In the genomic region with DNA sequence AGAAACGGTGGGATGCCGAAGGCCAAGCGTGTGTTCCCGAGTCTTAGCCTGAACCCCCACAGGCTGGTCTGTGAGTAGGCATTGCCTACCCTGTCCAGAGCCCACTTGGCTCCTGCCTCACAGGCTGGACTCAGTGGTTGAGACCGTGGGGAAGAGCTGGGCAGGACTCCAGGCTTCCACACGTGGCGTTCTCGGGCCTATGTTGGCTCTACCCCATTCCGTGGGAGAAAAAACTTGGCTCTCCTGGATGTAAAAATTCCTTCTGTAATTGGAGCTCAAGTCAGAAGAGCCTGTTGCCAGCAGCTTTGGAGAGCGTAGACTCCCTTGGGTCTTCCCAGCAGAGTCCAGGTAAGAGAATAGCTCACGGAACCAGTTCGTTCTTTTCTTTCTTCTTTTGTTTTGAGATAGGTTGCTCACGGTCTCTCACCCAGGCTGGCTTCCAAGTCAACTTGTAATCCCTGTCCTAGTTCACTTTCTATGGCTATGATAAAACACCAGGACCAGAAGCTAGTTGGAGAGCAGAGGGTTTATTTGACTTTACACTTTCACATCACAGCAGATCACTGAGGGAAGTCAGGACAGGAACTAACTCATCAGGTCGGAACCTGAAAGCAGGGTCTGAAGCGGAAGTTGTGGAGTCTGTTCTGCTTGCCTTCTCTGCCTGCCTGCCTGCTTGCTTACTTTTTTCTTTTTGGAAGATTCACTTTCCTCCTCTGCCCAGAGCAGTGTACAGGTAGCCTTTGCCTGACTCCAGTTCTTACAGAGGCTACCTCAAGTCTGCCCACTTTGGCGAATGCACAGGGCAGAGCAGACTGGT, we compare ENCODE assay signal across 8 mouse cellular contexts. TPM values are rescaled to one million over a fixed set of nuclear protein-coding genes. Genes with fewer than 3 reads are reported as not detected.
DNase-seq lines count a peak whose midpoint lies in the region; ATAC-seq and TF ChIP-seq lines count a peak whose summit lies in the region.

No protein-coding gene starts in this region.

- peak overlapping the region; percentile 4; the same call in 1 of the 2 replicates for H3K4me3 ChIP-seq in liver, adult 2 months (ENCODE audit: insufficient read depth, low read depth, low read length)
- no peak overlapping the region for H3K4me3 ChIP-seq in liver, embryonic 12.5 days
- H3K4me3 ChIP-seq in forebrain, embryonic 15.5 days, result no peak overlapping the region

- no peak for TF ChIP-seq CTCF in liver, adult 2 months (IDR thresholded peaks at IDR 0.05; ENCODE audit: low read depth, low read length)

- peak overlapping the region; percentile 23 for H3K9ac ChIP-seq in liver, adult 2 months (ENCODE audit: low read depth, low read length)
- no peak overlapping the region for H3K9ac ChIP-seq in liver, embryonic 12.5 days
- H3K9ac ChIP-seq in forebrain, embryonic 15.5 days (replicated peaks), result no peak overlapping the region

- no peaks in the 10 kb centered on the region for H3K36me3 ChIP-seq in liver, adult 2 months (ENCODE audit: control insufficient read depth, insufficient read depth, low read length)
- H3K36me3 ChIP-seq in liver, embryonic 12.5 days, result no peaks in the 10 kb centered on the region
- no peaks in the 10 kb centered on the region for H3K36me3 ChIP-seq in forebrain, embryonic 15.5 days

- no peak for TF ChIP-seq POLR2A in liver, adult 2 months (IDR thresholded peaks at IDR 0.05; ENCODE audit: extremely low read depth, insufficient read depth, low read length)

- DNase-seq in adrenal gland, adult 2 months, result peak; percentile 41
- no peak for DNase-seq in adrenal gland, adult 8-10 months
- peak; percentile 79 for DNase-seq in liver, adult 2 months (ENCODE audit: extremely low read depth, low read depth, low spot score)
- peak; percentile 37 for DNase-seq in gastrocnemius, postnatal 25 days
- peak; percentile 31 for DNase-seq in right cerebral cortex, postnatal 14 days
- DNase-seq in urinary bladder, postnatal 14 days (ENCODE audit: low spot score), result no peak

- H3K9me3 ChIP-seq in liver, embryonic 12.5 days (replicated peaks), result no peaks in the 10 kb centered on the region
- no peaks in the 10 kb centered on the region for H3K9me3 ChIP-seq in forebrain, embryonic 15.5 days

- peaks cover 29% of the 10 kb centered on the region for H3K4me1 ChIP-seq in liver, adult 2 months (ENCODE audit: control insufficient read depth, insufficient read depth, low read length)
- peaks cover 59% of the 10 kb centered on the region for H3K4me1 ChIP-seq in liver, embryonic 12.5 days
- no peaks in the 10 kb centered on the region for H3K4me1 ChIP-seq in forebrain, embryonic 15.5 days

- H3K79me2 ChIP-seq in liver, adult 2 months (ENCODE audit: control insufficient read depth, insufficient read depth, low read length), result peaks cover 16% of the 10 kb centered on the region; the same call in 1 of the 2 replicates

- H3K27ac ChIP-seq in liver, adult 2 months (replicated peaks; ENCODE audit: insufficient read depth, low read depth, low read length), result peak overlapping the region; percentile 92
- no peak overlapping the region for H3K27ac ChIP-seq in liver, embryonic 12.5 days
- H3K27ac ChIP-seq in forebrain, embryonic 15.5 days (replicated peaks), result no peak overlapping the region

- no peak for ATAC-seq in liver, embryonic 12.5 days
- ATAC-seq in forebrain, embryonic 15.5 days (replicated peaks), result no peak

- WGBS in liver, adult 2 months, result 46% methylated on average over 16 of the region's 16 CpGs
- 84% methylated on average over 16 of the region's 16 CpGs for WGBS in liver, embryonic 12.5 days (ENCODE audit: insufficient replicate concordance)
- WGBS in forebrain, embryonic 15.5 days, result 84% methylated on average over 16 of the region's 16 CpGs

- H3K4me2 ChIP-seq in liver, embryonic 12.5 days, result no peak overlapping the region
- H3K4me2 ChIP-seq in forebrain, embryonic 15.5 days (replicated peaks), result no peak overlapping the region

- H3K27me3 ChIP-seq in liver, adult 2 months (ENCODE audit: control insufficient read depth, insufficient read depth, low read length), result no peaks in the 10 kb centered on the region
- no peaks in the 10 kb centered on the region for H3K27me3 ChIP-seq in liver, embryonic 12.5 days (replicated peaks)
- no peaks in the 10 kb centered on the region for H3K27me3 ChIP-seq in forebrain, embryonic 15.5 days

RNA-seq across cellular contexts. Expression of a gene that starts 6.9 kb away (rescaled TPM):
- 100 to 1,000 TPM; 159 to 177 TPM for total RNA-seq in adrenal gland, adult 2 months (2021)
- 113 and 193 TPM in 2 replicates for polyA plus RNA-seq in adrenal gland, adult 2 months (2012; rRNA removed)
- 100 to 1,000 TPM; 160 to 274 (median 195) TPM for total RNA-seq in adrenal gland, adult 8-10 months (2022)
- 292 and 434 TPM in 2 replicates for total RNA-seq in liver, adult 2 months (2014; rRNA removed)
- 374 and 481 TPM in 2 replicates for polyA plus RNA-seq in liver, adult 2 months (2012; rRNA removed)
- 2.5 and 3.6 TPM in 2 replicates for polyA plus RNA-seq in liver, embryonic 12.5 days (2016; fragmentation: Nextera tagmentation; extraction: Ambion mirVana)
- 10 to 100 TPM; 37.7 to 38.5 TPM for total RNA-seq in gastrocnemius, postnatal 25 days (2021)
- 5.0 and 7.4 TPM in 2 replicates for polyA plus RNA-seq in forebrain, embryonic 15.5 days (2015; fragmentation: Nextera tagmentation; extraction: Ambion mirVana)

RNA-seq across cellular contexts. Expression of a gene that starts 29.5 kb away (rescaled TPM):
- 100 to 1,000 TPM; 318 to 321 TPM for total RNA-seq in adrenal gland, adult 2 months (2021)
- 41.6 and 49.5 TPM in 2 replicates for polyA plus RNA-seq in adrenal gland, adult 2 months (2012; rRNA removed)
- total RNA-seq in adrenal gland, adult 8-10 months (2022), result 100 to 1,000 TPM; 232 to 302 (median 271) TPM
- 180 and 184 TPM in 2 replicates for total RNA-seq in liver, adult 2 months (2014; rRNA removed)
- 72.8 and 73.6 TPM in 2 replicates for polyA plus RNA-seq in liver, adult 2 months (2012; rRNA removed)
- polyA plus RNA-seq in liver, embryonic 12.5 days (2016; fragmentation: Nextera tagmentation; extraction: Ambion mirVana), result 472 and 504 TPM in 2 replicates
- total RNA-seq in gastrocnemius, postnatal 25 days (2021), result 100 to 1,000 TPM; 126 to 130 TPM
- 543 and 551 TPM in 2 replicates for polyA plus RNA-seq in forebrain, embryonic 15.5 days (2015; fragmentation: Nextera tagmentation; extraction: Ambion mirVana)

RNA-seq across cellular contexts. Expression of a gene that starts 29.5 kb away (rescaled TPM):
- 10 to 100 TPM; 19.1 to 24.9 TPM for total RNA-seq in adrenal gland, adult 2 months (2021)
- 4.2 and 6.2 TPM in 2 replicates for polyA plus RNA-seq in adrenal gland, adult 2 months (2012; rRNA removed)
- 10 to 100 TPM; 25.9 to 29.7 (median 27.9) TPM for total RNA-seq in adrenal gland, adult 8-10 months (2022)
- total RNA-seq in liver, adult 2 months (2014; rRNA removed), result 20.1 and 20.4 TPM in 2 replicates
- polyA plus RNA-seq in liver, adult 2 months (2012; rRNA removed), result 8.5 and 13.7 TPM in 2 replicates
- polyA plus RNA-seq in liver, embryonic 12.5 days (2016; fragmentation: Nextera tagmentation; extraction: Ambion mirVana), result 10.0 and 10.6 TPM in 2 replicates
- 10 to 100 TPM; 10.8 to 14.4 TPM for total RNA-seq in gastrocnemius, postnatal 25 days (2021)
- polyA plus RNA-seq in forebrain, embryonic 15.5 days (2015; fragmentation: Nextera tagmentation; extraction: Ambion mirVana), result 10.0 and 11.5 TPM in 2 replicates

RNA-seq across cellular contexts. Expression of a gene that starts 41.3 kb away (rescaled TPM):
- total RNA-seq in adrenal gland, adult 2 months (2021), result 100 to 1,000 TPM; 115 to 125 TPM
- polyA plus RNA-seq in adrenal gland, adult 2 months (2012; rRNA removed), result 12.0 and 16.3 TPM in 2 replicates
- total RNA-seq in adrenal gland, adult 8-10 months (2022), result 100 to 1,000 TPM; 143 to 180 (median 160) TPM
- total RNA-seq in liver, adult 2 months (2014; rRNA removed), result 77.0 and 79.8 TPM in 2 replicates
- polyA plus RNA-seq in liver, adult 2 months (2012; rRNA removed), result 22.6 and 27.5 TPM in 2 replicates
- polyA plus RNA-seq in liver, embryonic 12.5 days (2016; fragmentation: Nextera tagmentation; extraction: Ambion mirVana), result 22.0 and 22.2 TPM in 2 replicates
- total RNA-seq in gastrocnemius, postnatal 25 days (2021), result 100 to 1,000 TPM in 1 of 2 experiments, 10 to 100 TPM in 1; 94.5 to 100 TPM
- polyA plus RNA-seq in forebrain, embryonic 15.5 days (2015; fragmentation: Nextera tagmentation; extraction: Ambion mirVana), result 77.5 and 81.1 TPM in 2 replicates

Comparison
In these comparisons a context has a peak if more than half of its experiments do, and no peak if none do; other contexts are left out.
1. DNase-seq: peak in adrenal gland, adult 2 months (single experiment), liver, adult 2 months (single experiment), gastrocnemius, postnatal 25 days (single experiment) and right cerebral cortex, postnatal 14 days (single experiment); none in adrenal gland, adult 8-10 months (single experiment) and urinary bladder, postnatal 14 days (single experiment).